Mouse (Mus musculus) inflammation-experienced regulatory T-cells, adult 16 weeks (primary cell): Measurements from ENCODE around the gene Pcnx4. TPM values are rescaled to one million over a fixed set of nuclear protein-coding genes. Genes with fewer than 3 reads are reported as not detected.

Experiments
- polyA plus RNA-seq: library from polyadenylated mRNA; unstranded; fragments of 100-300 nt; shearing (Covaris generic); gene quantifications from one replicate; pipeline ENCODE4 v1.2.1, GENCODE M21; 2017

The Pcnx4 gene
- 8.8 TPM for polyA plus RNA-seq

DNA sequence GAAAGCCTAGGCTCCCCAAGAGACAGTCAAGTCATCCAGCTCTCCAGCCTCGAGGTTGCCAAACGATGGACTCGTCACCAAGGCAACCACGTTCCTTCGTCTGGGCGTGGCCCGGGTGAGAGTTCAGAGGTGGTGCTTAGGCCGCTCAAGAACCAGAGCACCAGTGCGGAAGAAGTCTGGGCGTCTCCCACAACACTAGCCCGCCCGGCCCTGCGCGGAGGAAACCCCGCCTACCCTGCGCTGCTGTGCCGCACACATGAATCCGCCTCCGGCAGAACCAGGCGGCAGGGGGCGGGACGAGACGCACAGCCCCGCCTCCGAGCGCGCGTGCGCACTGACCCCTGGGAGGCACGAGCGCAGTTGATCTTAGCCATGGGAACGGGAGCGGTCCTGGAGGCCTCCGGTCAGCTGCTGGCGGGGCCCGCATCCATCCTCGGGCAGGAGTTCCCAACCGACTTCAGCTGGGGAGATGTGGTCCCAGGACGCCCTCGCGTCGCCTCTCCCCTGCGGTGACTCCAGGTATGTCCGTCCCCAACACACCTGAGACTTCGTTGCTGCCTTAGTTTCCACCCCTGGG lies at the start of gene Pcnx4:
Pcnx4 (plus strand) TSS at position 363 of the 577 bp plus-strand sequence.

Other genes with a start within 250 kb of the Pcnx4 start
- 0.22 TPM for gene Rtn1, start 127.3 kb upstream of the Pcnx4 start, polyA plus RNA-seq
- gene Lrrc9, start 94.5 kb upstream of the Pcnx4 start, polyA plus RNA-seq = not detected
- gene Gm4756, start 113.3 kb downstream of the Pcnx4 start, polyA plus RNA-seq = not detected
- gene Dhrs7, start 128.5 kb downstream of the Pcnx4 start, polyA plus RNA-seq = 107 TPM
- 11.3 TPM for gene Ppm1a, start 221.1 kb downstream of the Pcnx4 start, polyA plus RNA-seq